Mouse (Mus musculus): Measurements from ENCODE around the gene Cldn34c4. TPM values are rescaled to one million over a fixed set of nuclear protein-coding genes. Genes with fewer than 3 reads are reported as not detected.

Cldn34c4 gene
- total RNA-seq (2014; rRNA removed), result not detected in 2 replicates
- polyA plus RNA-seq (2015; fragmentation: Nextera tagmentation; extraction: Ambion mirVana), result not detected in 2 replicates

- H3K4me1 ChIP-seq (ENCODE audit: insufficient read depth), result no peaks in the 10 kb centered on the region
- H3K9me3 ChIP-seq (ENCODE audit: low read length), result no peaks in the 10 kb centered on the region
- no peak within 1 kb of the TSS for H3K9ac ChIP-seq
- no peak within 1 kb of the TSS for H3K4me2 ChIP-seq (ENCODE audit: low read depth)
- 61% methylated on average over 2 of the region's 2 CpGs for WGBS
- H3K4me3 ChIP-seq (ENCODE audit: low read depth, low read length), result no peak within 1 kb of the TSS
- DNase-seq (no peak), ATAC-seq (no peak)
- no peaks in the 10 kb centered on the region for H3K36me3 ChIP-seq (ENCODE audit: insufficient read depth)
- TF ChIP-seq CTCF (IDR thresholded peaks at IDR 0.05; ENCODE audit: low read depth), result no peak
- no peak within 1 kb of the TSS for H3K27ac ChIP-seq (ENCODE audit: low read depth, low read length)
- no peaks in the 10 kb centered on the region for H3K27me3 ChIP-seq (ENCODE audit: insufficient read depth, low read length)
Measured at GRCm38 (mm10) chrX:127736454-127736853, at the start of gene Cldn34c4. Cldn34c4 (minus strand) TSS chrX:127736554.

- WGBS, result 86% methylated on average over 4 of the region's 4 CpGs
- no peak for ATAC-seq
- H3K27me3 ChIP-seq (ENCODE audit: insufficient read depth, low read length), result no peaks in the 10 kb centered on the region
Measured at GRCm38 (mm10) chrX:127747062-127747461, 10.7 kb upstream of the Cldn34c4 start.

More at GRCm38 (mm10) chrX:127747062-127747461, 10.7 kb upstream of the Cldn34c4 start:
- no peak for TF ChIP-seq CTCF (IDR thresholded peaks at IDR 0.05; ENCODE audit: low read depth)
- no peak for DNase-seq
- H3K4me3 ChIP-seq (ENCODE audit: low read depth, low read length), result no peak overlapping the region
- H3K27ac ChIP-seq (ENCODE audit: low read depth, low read length), result no peak overlapping the region
- H3K4me2 ChIP-seq (ENCODE audit: low read depth), result no peak overlapping the region
- no peak overlapping the region for H3K9ac ChIP-seq
- H3K4me1 ChIP-seq (ENCODE audit: insufficient read depth), result no peaks in the 10 kb centered on the region
- H3K9me3 ChIP-seq (ENCODE audit: low read length), result no peaks in the 10 kb centered on the region
- H3K36me3 ChIP-seq (ENCODE audit: insufficient read depth), result no peaks in the 10 kb centered on the region
